8 mouse cellular contexts compared by ENCODE assay signal in the genomic region with DNA sequence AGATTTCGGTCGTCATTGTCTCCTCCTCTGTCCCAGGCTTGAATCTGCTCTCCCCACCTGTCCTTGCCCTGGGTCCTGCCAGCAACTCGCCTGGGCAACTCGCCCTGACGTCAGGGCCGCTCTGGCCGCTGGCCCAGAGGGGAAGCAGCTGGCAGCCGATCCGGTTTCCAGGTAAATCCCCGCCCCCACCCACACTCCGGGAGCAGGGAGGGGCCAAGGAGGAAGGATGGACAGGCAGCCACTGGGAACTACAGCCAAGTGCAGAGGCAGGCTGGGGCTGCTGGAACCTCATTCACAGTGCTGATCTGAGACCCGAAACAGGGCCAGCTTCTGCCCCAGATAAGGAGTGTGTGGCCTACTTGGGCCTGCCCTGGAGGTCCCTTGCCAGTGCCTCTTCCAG. TPM values are rescaled to one million over a fixed set of nuclear protein-coding genes. Genes with fewer than 3 reads are reported as not detected.
DNase-seq lines count a peak whose midpoint lies in the region; ATAC-seq lines count a peak whose summit lies in the region.

No protein-coding gene starts in this region.

- no peak for DNase-seq in hindbrain, embryonic 14.5 days (ENCODE audit: low spot score)
- peak; percentile 85 for DNase-seq in lung, postnatal 4 days
- DNase-seq in spleen, postnatal 14 days (ENCODE audit: low spot score in 2 of 2), result no peak
- DNase-seq in midbrain, embryonic 10.5 days (ENCODE audit: low spot score), result no peak
- DNase-seq in frontal cortex, postnatal 36 days (ENCODE audit: low spot score in 2 of 2), result no peak

- H3K4me2 ChIP-seq in hindbrain, embryonic 13.5 days, result no peak overlapping the region
- no peak overlapping the region for H3K4me2 ChIP-seq in hindbrain, embryonic 14.5 days (replicated peaks)
- 0 out of 2 replicates have a peak overlapping the region, but pooled peaks have one; percentile 3 for H3K4me2 ChIP-seq in embryonic facial prominence, embryonic 15.5 days (replicated peaks)
- peak overlapping the region; percentile 47 for H3K4me2 ChIP-seq in kidney, embryonic 15.5 days

- H3K27ac ChIP-seq in hindbrain, embryonic 13.5 days, result no peak overlapping the region
- no peak overlapping the region for H3K27ac ChIP-seq in hindbrain, embryonic 14.5 days
- H3K27ac ChIP-seq in embryonic facial prominence, embryonic 15.5 days (replicated peaks), result no peak overlapping the region
- H3K27ac ChIP-seq in kidney, embryonic 15.5 days, result 0 out of 2 replicates have a peak overlapping the region, but pooled peaks have one; percentile 0
- no peak overlapping the region for H3K27ac ChIP-seq in midbrain, embryonic 10.5 days (replicated peaks)

- H3K36me3 ChIP-seq in hindbrain, embryonic 13.5 days, result no peaks in the 10 kb centered on the region
- H3K36me3 ChIP-seq in hindbrain, embryonic 14.5 days (replicated peaks; ENCODE audit: control insufficient read depth, insufficient read depth), result no peaks in the 10 kb centered on the region
- no peaks in the 10 kb centered on the region for H3K36me3 ChIP-seq in embryonic facial prominence, embryonic 15.5 days
- H3K36me3 ChIP-seq in kidney, embryonic 15.5 days, result no peaks in the 10 kb centered on the region
- H3K36me3 ChIP-seq in midbrain, embryonic 10.5 days, result no peaks in the 10 kb centered on the region

- peaks cover 13% of the 10 kb centered on the region; the same call in 1 of the 2 replicates for H3K27me3 ChIP-seq in hindbrain, embryonic 13.5 days
- no peaks in the 10 kb centered on the region; the same call in 1 of the 2 replicates for H3K27me3 ChIP-seq in hindbrain, embryonic 14.5 days (ENCODE audit: control insufficient read depth, insufficient read depth, low read length)
- peaks cover 10% of the 10 kb centered on the region for H3K27me3 ChIP-seq in embryonic facial prominence, embryonic 15.5 days
- H3K27me3 ChIP-seq in kidney, embryonic 15.5 days, result peaks cover 9% of the 10 kb centered on the region; the same call in 1 of the 2 replicates
- H3K27me3 ChIP-seq in midbrain, embryonic 10.5 days (ENCODE audit: low read depth, poor library complexity, severe bottlenecking), result peaks cover 46% of the 10 kb centered on the region

- 18% methylated on average over 12 of the region's 12 CpGs for WGBS in hindbrain, embryonic 13.5 days
- 13% methylated on average over 12 of the region's 12 CpGs for WGBS in hindbrain, embryonic 14.5 days
- WGBS in embryonic facial prominence, embryonic 15.5 days, result 6% methylated on average over 12 of the region's 12 CpGs
- WGBS in kidney, embryonic 15.5 days, result 9% methylated on average over 12 of the region's 12 CpGs
- 11% methylated on average over 12 of the region's 12 CpGs for WGBS in midbrain, embryonic 10.5 days

- H3K4me3 ChIP-seq in hindbrain, embryonic 13.5 days, result no peak overlapping the region
- H3K4me3 ChIP-seq in hindbrain, embryonic 14.5 days (replicated peaks; ENCODE audit: low read length), result no peak overlapping the region
- no peak overlapping the region for H3K4me3 ChIP-seq in embryonic facial prominence, embryonic 15.5 days (replicated peaks)
- no peak overlapping the region for H3K4me3 ChIP-seq in kidney, embryonic 15.5 days (replicated peaks)
- H3K4me3 ChIP-seq in midbrain, embryonic 10.5 days, result no peak overlapping the region

- ATAC-seq in hindbrain, embryonic 13.5 days (ENCODE audit: low FRiP score), result no peak
- no peak for ATAC-seq in hindbrain, embryonic 14.5 days (ENCODE audit: low FRiP score)
- ATAC-seq in embryonic facial prominence, embryonic 15.5 days (ENCODE audit: insufficient number of reproducible peaks, low FRiP score, low TSS enrichment, low read depth), result no peak
- no peak for ATAC-seq in kidney, embryonic 15.5 days (replicated peaks; ENCODE audit: low FRiP score)

- H3K9ac ChIP-seq in hindbrain, embryonic 13.5 days, result peak overlapping the region; percentile 43; the same call in 1 of the 2 replicates
- no peak overlapping the region for H3K9ac ChIP-seq in hindbrain, embryonic 14.5 days
- H3K9ac ChIP-seq in embryonic facial prominence, embryonic 15.5 days, result no peak overlapping the region
- no peak overlapping the region for H3K9ac ChIP-seq in kidney, embryonic 15.5 days

- H3K9me3 ChIP-seq in hindbrain, embryonic 13.5 days, result no peaks in the 10 kb centered on the region; the same call in 1 of the 2 replicates
- 0 out of 2 replicates have a peak, but pooled peaks cover 7% of the 10 kb centered on the region for H3K9me3 ChIP-seq in hindbrain, embryonic 14.5 days (ENCODE audit: control insufficient read depth, low read length)
- H3K9me3 ChIP-seq in embryonic facial prominence, embryonic 15.5 days (replicated peaks), result no peaks in the 10 kb centered on the region
- H3K9me3 ChIP-seq in kidney, embryonic 15.5 days (replicated peaks), result peaks cover 6% of the 10 kb centered on the region; the same call in 1 of the 2 replicates
- peaks cover 13% of the 10 kb centered on the region for H3K9me3 ChIP-seq in midbrain, embryonic 10.5 days (replicated peaks)

- peaks cover 37% of the 10 kb centered on the region for H3K4me1 ChIP-seq in hindbrain, embryonic 13.5 days (replicated peaks)
- peaks cover 22% of the 10 kb centered on the region for H3K4me1 ChIP-seq in hindbrain, embryonic 14.5 days (replicated peaks; ENCODE audit: control insufficient read depth, insufficient read depth, low read length)
- H3K4me1 ChIP-seq in embryonic facial prominence, embryonic 15.5 days, result peaks cover 36% of the 10 kb centered on the region
- peaks cover 58% of the 10 kb centered on the region for H3K4me1 ChIP-seq in kidney, embryonic 15.5 days
- H3K4me1 ChIP-seq in midbrain, embryonic 10.5 days, result peaks cover 57% of the 10 kb centered on the region

RNA-seq across cellular contexts. Expression of gene Fam222a, which starts 2.5 kb away (rescaled TPM):
- polyA plus RNA-seq in hindbrain, embryonic 13.5 days (2015; fragmentation: Nextera tagmentation; extraction: Ambion mirVana), result 5.8 and 6.4 TPM in 2 replicates
- polyA plus RNA-seq in hindbrain, embryonic 14.5 days (2014; fragmentation: Nextera tagmentation; extraction: Ambion mirVana), result 6.6 and 6.7 TPM in 2 replicates
- 1.5 and 1.9 TPM in 2 replicates for polyA plus RNA-seq in embryonic facial prominence, embryonic 15.5 days (2015; fragmentation: Nextera tagmentation; extraction: Ambion mirVana)
- polyA plus RNA-seq in kidney, embryonic 15.5 days (2015; fragmentation: Nextera tagmentation; extraction: Ambion mirVana), result 4.4 and 4.7 TPM in 2 replicates
- polyA plus RNA-seq in midbrain, embryonic 10.5 days (2016; fragmentation: Nextera tagmentation; extraction: Ambion mirVana), result 4.0 and 5.1 TPM in 2 replicates

Comparison
In these comparisons a context has a peak if more than half of its experiments do, and no peak if none do; other contexts are left out.
1. H3K4me2 ChIP-seq: peak in embryonic facial prominence, embryonic 15.5 days (single experiment) and kidney, embryonic 15.5 days (single experiment); none in hindbrain, embryonic 13.5 days (single experiment) and hindbrain, embryonic 14.5 days (single experiment).
2. DNase-seq: peak in lung, postnatal 4 days (2 of 2); none in hindbrain, embryonic 14.5 days (single experiment), spleen, postnatal 14 days (0 of 2), midbrain, embryonic 10.5 days (single experiment) and frontal cortex, postnatal 36 days (0 of 2).